Mouse (Mus musculus) forebrain, embryonic 15.5 days (tissue): ENCODE results near the gene Pde9a. TPM values are rescaled to one million over a fixed set of nuclear protein-coding genes. Genes with fewer than 3 reads are reported as not detected.

Source experiments
- ATAC-seq: fragments of 200-750 bp; cut with Nextera tagmentation; replicated peaks from 2 replicates; pipeline ENCODE4 v1.8.0; 2017; ENCODE audit warnings: mild to moderate bottlenecking, moderate TSS enrichment, moderate library complexity
- H3K27ac ChIP-seq: fragments of 300-500 bp; sonication (generic); replicated peaks from 2 replicates; pipeline ENCODE4 v1.5.1; 2015; ENCODE audit warnings: mild to moderate bottlenecking, inconsistent platforms
- H3K27me3 ChIP-seq: fragments of 300-500 bp; sonication (generic); 2 replicates; pipeline ENCODE4 v1.6.1; 2015; ENCODE audit warnings: inconsistent platforms
- H3K36me3 ChIP-seq: fragments of 300-500 bp; sonication (generic); 2 replicates; pipeline ENCODE4 v1.6.1; 2015; ENCODE audit warnings: mild to moderate bottlenecking, inconsistent platforms
- H3K4me1 ChIP-seq: fragments of 300-500 bp; sonication (generic); 2 replicates; pipeline ENCODE4 v1.6.1; 2015; ENCODE audit warnings: inconsistent platforms
- H3K4me2 ChIP-seq: fragments of 300-500 bp; sonication (generic); replicated peaks from 2 replicates; pipeline ENCODE4 v1.6.1; 2015; ENCODE audit warnings: mild to moderate bottlenecking, inconsistent platforms
- H3K4me3 ChIP-seq: fragments of 300-500 bp; sonication (generic); 2 replicates; pipeline ENCODE4 v1.5.1; 2015; ENCODE audit warnings: mild to moderate bottlenecking, inconsistent platforms
- H3K9ac ChIP-seq: fragments of 300-500 bp; sonication (generic); replicated peaks from 2 replicates; pipeline ENCODE4 v1.6.1; 2015; ENCODE audit warnings: mild to moderate bottlenecking, inconsistent platforms
- H3K9me3 ChIP-seq: fragments of 300-500 bp; sonication (generic); 2 replicates; pipeline ENCODE4 v1.6.1; 2016; ENCODE audit warnings: inconsistent platforms
- WGBS: fragments of 180-500 bp; shearing (Covaris S2); methylation state at CpG from one replicate; pipeline ENCODE4 v1.1.7; 2015; ENCODE audit warnings: mixed read lengths; 5-methylcytosine and 5-hydroxymethylcytosine counted together
- polyA plus RNA-seq: library from polyadenylated mRNA; unstranded; fragments of >200 nt; fragmentation: Nextera tagmentation; extraction: Ambion mirVana; gene quantifications from 2 replicates; pipeline ENCODE4 v1.2.1, GENCODE M21; 2015

The Pde9a gene
- polyA plus RNA-seq, 1 experiment from 2014 or later, result 59.6 TPM

DNA sequence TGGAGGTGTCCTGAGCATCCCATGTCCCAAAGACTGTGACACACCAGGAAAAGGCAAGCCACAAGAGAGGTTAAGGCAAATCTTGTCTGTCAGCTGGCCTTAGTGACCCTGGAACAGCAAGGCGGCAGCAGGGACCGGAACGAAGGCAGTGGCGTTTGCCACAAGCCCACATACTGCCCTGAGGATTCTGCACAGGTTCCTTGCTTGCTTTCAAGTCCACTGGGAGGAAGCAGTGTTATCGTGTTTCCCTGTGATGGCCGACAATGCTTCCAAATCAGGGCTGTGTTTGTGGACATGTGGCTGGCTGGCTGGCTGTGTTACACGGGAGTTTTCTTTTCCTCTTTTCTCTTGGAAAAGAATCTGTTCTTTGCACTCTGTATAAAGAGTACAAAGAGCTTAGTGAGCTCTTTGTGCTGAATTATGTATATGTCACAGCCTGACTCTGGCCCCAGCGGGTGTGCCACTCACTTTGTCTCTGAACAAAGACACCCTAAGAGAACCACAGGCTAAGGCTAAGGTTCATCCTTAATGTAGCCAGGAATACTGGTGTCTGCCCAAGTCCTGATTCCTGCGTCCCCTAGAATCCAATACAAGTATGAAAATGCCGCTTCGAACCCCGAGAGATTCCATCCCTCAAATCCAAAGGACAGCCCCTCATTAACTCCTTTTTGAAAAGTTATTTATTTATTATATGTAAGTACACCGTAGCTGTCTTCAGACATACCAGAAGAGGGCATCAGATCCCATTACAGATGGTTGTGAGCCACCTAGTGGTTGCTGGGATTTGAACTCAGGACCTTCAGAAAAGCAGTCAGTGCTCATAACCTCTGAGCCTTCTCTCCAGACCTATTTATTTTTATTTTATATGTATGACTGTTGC lies 50.2 kb downstream of the Pde9a start:
- Histone ChIP-seq H3K4me3 (no peak overlapping the region), H3K9me3 (no peaks in the 10 kb centered on the region), H3K27me3 (no peaks in the 10 kb centered on the region), H3K27ac (peak overlapping the region; percentile 49), H3K9ac (no peak overlapping the region), H3K4me1 (peaks cover 38% of the 10 kb centered on the region), H3K4me2 (no peak overlapping the region), H3K36me3 (no peaks in the 10 kb centered on the region; the same call in 1 of the 2 replicates)
- 35% methylated on average over 13 of the region's 13 CpGs for WGBS
- ATAC-seq, result 0 out of 2 replicates have a peak, but pooled peaks have one; percentile 3

DNA sequence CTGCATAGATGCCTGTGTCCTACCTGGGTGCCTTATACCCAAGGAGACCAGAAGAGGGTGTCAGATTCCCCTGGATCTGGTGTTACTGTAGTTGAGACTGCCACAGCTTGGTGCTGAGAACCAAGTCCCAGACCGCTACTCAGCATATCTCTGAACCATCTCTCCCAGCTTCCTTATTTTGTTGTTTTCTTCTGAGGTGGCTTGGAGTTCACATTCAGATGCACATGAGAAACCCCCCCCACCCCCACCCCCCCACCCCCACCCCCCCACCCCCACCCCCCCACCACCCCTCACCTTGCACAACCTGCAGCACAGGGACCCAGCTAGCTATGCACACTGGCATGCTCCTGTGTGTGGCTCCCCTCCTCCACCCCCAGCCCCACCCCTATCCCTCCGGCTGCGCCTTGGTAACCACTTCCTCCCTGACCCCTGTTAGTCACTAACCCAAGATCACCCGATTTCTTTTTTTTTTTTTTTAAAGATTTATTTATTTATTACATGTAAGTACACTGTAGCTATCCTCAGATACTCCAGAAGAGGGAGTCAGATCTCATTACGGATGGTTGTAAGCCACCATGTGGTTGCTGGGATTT lies 50.9 kb downstream of the Pde9a start:
- no peak overlapping the region for H3K27ac ChIP-seq
- peaks cover 38% of the 10 kb centered on the region for H3K4me1 ChIP-seq
- H3K27me3 ChIP-seq, result no peaks in the 10 kb centered on the region
- H3K9ac ChIP-seq, result no peak overlapping the region
- no peak for ATAC-seq
- H3K4me3 ChIP-seq, result no peak overlapping the region
- no peak overlapping the region for H3K4me2 ChIP-seq
- 90% methylated on average over 5 of the region's 5 CpGs for WGBS
- H3K36me3 ChIP-seq, result no peaks in the 10 kb centered on the region
- H3K9me3 ChIP-seq, result no peaks in the 10 kb centered on the region

DNA sequence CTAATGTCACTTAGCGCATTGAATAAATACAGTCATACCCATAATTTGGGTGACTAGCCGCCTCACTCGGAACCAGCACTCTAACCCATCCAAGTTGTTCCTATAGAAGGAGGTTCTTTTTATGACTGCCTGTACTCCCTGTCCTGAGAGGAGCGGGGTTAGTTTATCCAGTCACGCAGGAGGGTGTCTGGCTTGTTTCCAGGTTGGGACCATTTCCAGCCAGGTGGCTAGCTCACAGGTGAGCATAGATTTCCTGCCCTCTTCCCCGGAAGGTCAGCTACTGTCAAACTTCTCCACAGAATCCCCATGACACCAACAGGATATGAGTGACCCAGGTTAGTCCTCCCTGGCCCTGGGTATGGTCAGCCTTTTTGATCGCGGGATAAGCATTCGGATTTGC lies 51.5 kb downstream of the Pde9a start:
- peaks cover 38% of the 10 kb centered on the region for H3K4me1 ChIP-seq
- no peaks in the 10 kb centered on the region for H3K27me3 ChIP-seq
- H3K9me3 ChIP-seq, result no peaks in the 10 kb centered on the region
- no peak for ATAC-seq
- no peak overlapping the region for H3K4me3 ChIP-seq
- no peak overlapping the region for H3K4me2 ChIP-seq
- WGBS, result 96% methylated on average over 9 of the region's 9 CpGs
- H3K27ac ChIP-seq, result peak overlapping the region; percentile 20; the same call in 1 of the 2 replicates
- no peak overlapping the region for H3K9ac ChIP-seq
- no peaks in the 10 kb centered on the region for H3K36me3 ChIP-seq

DNA sequence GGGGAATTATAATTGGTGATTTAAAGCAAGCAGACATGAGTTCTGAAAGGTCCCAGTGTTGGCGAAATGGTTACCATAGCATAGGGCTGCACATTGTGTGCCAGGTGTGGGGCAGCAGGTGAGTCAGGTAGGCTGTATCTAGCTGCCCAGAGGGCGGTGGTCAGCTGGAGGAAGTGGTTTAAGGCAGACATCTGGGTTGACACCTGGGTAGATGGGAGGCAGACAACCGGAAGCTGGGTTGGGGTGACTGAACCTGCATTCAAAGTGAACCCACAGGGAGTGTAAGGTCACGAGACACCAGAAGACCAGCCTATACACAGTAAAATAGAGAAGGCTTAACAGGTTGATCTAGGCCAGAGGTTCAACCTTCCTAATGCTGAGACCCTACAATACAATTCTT lies 54.0 kb downstream of the Pde9a start:
- Histone ChIP-seq H3K9me3 (no peaks in the 10 kb centered on the region), H3K36me3 (peaks cover 6% of the 10 kb centered on the region; the same call in 1 of the 2 replicates), H3K27ac (no peak overlapping the region), H3K9ac (no peak overlapping the region), H3K27me3 (no peaks in the 10 kb centered on the region), H3K4me2 (no peak overlapping the region), H3K4me3 (no peak overlapping the region), H3K4me1 (peaks cover 16% of the 10 kb centered on the region)
- 84% methylated on average over 4 of the region's 4 CpGs for WGBS
- no peak for ATAC-seq

DNA sequence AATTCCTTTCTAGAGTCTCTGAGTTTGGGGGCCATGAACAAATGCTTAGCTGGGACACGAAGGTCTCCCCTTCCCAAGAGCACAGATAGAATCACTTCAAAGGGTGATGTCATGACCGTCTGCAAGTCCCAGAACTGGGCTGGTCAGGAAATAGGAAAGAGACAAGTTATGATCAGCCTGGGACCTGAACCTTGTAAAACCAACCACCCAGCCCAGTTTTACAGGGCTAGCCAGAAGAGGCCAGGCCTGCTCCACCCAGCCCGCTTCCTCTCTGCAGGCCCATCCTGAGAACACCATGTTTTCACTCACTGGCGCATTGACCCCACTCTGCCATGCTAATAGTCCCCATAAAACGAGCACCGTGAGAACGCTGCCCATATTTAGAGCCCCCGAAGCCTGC lies 56.5 kb downstream of the Pde9a start:
- 93% methylated on average over 8 of the region's 8 CpGs for WGBS
- Histone ChIP-seq H3K36me3 (peaks cover 23% of the 10 kb centered on the region), H3K27me3 (no peaks in the 10 kb centered on the region), H3K27ac (no peak overlapping the region), H3K4me2 (no peak overlapping the region), H3K4me3 (no peak overlapping the region), H3K9ac (no peak overlapping the region), H3K9me3 (no peaks in the 10 kb centered on the region), H3K4me1 (peaks cover 4% of the 10 kb centered on the region; the same call in 1 of the 2 replicates)
- no peak for ATAC-seq

DNA sequence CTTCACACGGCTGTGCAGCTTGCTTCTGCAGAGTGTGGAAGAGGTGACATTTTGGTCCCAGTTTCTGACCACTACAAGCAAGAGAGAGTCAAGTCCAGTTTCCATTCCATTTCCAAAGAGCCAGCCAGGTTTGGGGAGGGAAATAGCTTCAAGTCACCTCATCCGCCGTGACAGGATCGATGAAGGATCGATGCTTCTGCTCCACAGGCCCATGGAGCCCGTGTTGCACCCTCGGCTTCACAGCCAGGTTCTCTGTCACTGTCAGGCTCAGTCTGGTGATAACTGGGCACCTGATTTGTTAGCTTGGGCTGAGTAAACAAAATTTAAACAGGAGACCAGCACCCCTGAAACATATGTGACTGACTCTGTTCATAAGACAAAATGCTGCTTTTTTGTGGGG lies 58.2 kb downstream of the Pde9a start:
- Histone ChIP-seq H3K9me3 (no peaks in the 10 kb centered on the region), H3K36me3 (peaks cover 25% of the 10 kb centered on the region), H3K27me3 (no peaks in the 10 kb centered on the region), H3K4me2 (no peak overlapping the region), H3K9ac (no peak overlapping the region), H3K4me1 (no peaks in the 10 kb centered on the region), H3K27ac (no peak overlapping the region), H3K4me3 (no peak overlapping the region)
- WGBS, result 79% methylated on average over 7 of the region's 7 CpGs
- no peak for ATAC-seq

DNA sequence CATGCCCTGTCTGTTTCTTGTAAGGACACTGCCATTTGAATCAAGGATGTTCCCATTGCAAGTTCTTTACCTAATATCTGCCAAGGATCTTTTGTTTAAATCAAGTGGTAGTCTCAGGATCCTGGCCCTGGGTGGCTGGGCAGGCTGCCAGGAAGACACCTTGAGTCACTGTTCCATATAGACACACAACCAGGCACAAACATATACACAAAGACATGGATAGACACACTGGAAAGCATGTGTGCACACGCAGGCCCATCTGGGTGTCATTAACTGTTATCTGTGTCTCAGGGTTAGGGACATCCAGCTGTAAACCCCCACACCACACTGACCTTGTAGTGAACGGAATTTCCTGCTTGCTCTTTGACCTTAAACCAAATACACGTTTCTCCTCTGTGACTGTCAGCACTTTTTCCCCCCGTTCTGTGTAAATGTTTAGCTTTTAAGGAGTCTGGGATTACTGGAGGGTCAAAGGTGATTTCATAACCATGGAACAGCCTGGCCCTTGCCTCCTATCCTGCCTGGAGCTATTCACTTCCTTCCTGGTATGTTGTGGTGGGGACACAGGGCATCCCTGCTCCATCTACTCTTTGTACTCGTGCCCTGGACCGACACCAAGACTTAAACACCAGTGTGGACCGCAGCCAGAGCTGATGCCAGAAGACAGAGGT lies 59.2 kb downstream of the Pde9a start:
- H3K9ac ChIP-seq, result no peak overlapping the region
- no peak overlapping the region for H3K4me2 ChIP-seq
- H3K9me3 ChIP-seq, result no peaks in the 10 kb centered on the region
- 69% methylated on average over 7 of the region's 7 CpGs for WGBS
- no peak overlapping the region for H3K4me3 ChIP-seq
- H3K27ac ChIP-seq, result no peak overlapping the region
- no peak for ATAC-seq
- H3K4me1 ChIP-seq, result peaks cover 4% of the 10 kb centered on the region
- no peaks in the 10 kb centered on the region for H3K27me3 ChIP-seq
- H3K36me3 ChIP-seq, result peaks cover 25% of the 10 kb centered on the region

DNA sequence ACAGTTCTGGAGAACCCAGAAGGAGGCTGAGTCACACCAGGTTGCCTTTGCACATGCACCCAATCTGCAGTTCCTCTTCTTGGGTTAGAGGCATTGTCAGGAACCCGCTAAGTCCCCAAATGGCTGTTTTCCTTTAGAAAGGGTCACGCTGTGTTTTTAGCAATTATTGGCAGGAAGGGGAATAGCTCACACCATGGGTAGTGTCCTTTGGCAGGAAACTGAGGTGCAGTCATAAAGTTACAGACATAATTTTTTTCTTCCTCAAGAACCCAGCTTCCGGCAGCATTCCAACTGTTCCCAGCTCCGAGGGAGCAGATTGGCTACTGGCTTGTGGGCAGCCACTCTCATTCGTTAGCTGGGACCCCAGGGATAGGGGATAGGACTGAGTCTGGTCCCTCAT lies 61.8 kb downstream of the Pde9a start:
- peaks cover 25% of the 10 kb centered on the region for H3K36me3 ChIP-seq
- H3K27me3 ChIP-seq, result no peaks in the 10 kb centered on the region
- H3K9me3 ChIP-seq, result no peaks in the 10 kb centered on the region
- no peak for ATAC-seq
- no peak overlapping the region for H3K4me2 ChIP-seq
- H3K4me3 ChIP-seq, result no peak overlapping the region
- H3K9ac ChIP-seq, result no peak overlapping the region
- peaks cover 19% of the 10 kb centered on the region for H3K4me1 ChIP-seq
- WGBS, result 87% methylated on average over 5 of the region's 5 CpGs
- no peak overlapping the region for H3K27ac ChIP-seq

DNA sequence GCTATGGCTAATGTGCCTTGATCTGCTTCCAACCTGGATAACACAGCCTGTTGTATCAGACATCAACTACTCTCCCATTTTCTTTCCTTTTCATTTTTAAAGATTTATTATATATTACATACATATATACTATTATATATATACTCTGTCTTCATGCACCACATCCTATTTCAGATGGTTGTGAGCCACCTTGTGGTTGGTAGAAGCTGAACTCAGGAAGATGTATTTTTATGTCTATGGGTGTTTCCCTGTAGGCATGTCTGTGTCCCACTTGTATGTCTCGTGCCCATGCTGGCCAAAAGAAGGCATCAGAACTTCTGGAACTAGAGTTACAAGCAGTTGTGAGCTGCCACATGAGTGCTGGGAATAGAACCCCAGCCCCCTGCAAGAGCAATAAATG lies 62.5 kb downstream of the Pde9a start:
- no peak for ATAC-seq
- peaks cover 19% of the 10 kb centered on the region for H3K4me1 ChIP-seq
- WGBS, result 84% methylated on average over 1 of the region's 1 CpGs
- H3K27ac ChIP-seq, result no peak overlapping the region
- H3K9ac ChIP-seq, result no peak overlapping the region
- peaks cover 23% of the 10 kb centered on the region for H3K36me3 ChIP-seq
- no peak overlapping the region for H3K4me2 ChIP-seq
- no peaks in the 10 kb centered on the region for H3K9me3 ChIP-seq
- no peaks in the 10 kb centered on the region for H3K27me3 ChIP-seq
- no peak overlapping the region for H3K4me3 ChIP-seq

DNA sequence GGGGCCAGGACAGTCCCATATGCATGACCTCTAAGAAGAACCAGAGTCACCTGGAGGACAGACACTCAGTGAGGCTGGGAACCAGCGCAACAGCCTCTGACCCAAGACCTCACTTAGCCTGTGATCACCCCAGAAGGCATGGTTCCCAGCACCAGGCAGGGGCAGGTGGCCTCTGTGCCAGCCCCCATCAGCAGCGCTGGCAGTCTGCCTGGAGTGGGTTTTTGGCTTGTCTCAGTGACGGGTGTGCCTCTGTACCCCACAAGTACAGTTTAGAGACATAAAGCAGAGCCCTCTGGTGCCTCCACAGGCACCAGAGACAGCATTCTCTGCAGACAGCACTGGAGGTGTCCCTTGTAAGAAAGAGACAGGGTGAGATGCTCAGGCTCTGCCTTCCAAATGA lies 64.2 kb downstream of the Pde9a start:
- 47% methylated on average over 3 of the region's 3 CpGs for WGBS
- no peak overlapping the region for H3K4me2 ChIP-seq
- H3K9ac ChIP-seq, result no peak overlapping the region
- H3K9me3 ChIP-seq, result no peaks in the 10 kb centered on the region
- peaks cover 19% of the 10 kb centered on the region for H3K36me3 ChIP-seq
- no peak overlapping the region for H3K4me3 ChIP-seq
- peaks cover 19% of the 10 kb centered on the region for H3K4me1 ChIP-seq
- H3K27ac ChIP-seq, result peak overlapping the region; percentile 75
- no peaks in the 10 kb centered on the region for H3K27me3 ChIP-seq
- peak; percentile 33; the same call in 1 of the 2 replicates for ATAC-seq

DNA sequence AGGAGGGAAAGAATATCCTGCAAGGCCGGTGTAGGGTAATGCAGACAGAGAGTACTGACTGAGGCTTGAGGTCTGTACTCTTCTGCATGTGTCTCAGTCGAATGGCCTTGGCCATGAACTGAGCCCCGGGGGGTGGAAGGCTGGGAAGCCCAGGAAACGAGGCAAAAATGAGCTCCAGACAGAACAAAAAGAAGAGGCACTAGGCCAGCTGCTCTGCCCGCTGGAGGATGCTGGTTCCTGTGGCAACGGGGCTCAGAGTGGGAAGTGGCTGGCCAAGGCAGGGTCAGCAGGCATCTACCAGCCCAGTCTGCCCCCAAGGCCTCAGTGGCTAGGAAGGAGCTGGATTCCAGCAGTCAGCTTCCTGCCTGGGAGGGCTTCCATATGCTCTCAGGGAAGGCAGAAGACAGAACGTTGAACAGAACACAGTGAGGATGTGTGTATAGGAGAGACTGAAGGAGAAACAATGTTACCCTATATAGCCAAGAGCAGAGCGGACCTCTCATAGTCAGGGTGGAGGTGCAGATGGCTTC lies 65.2 kb downstream of the Pde9a start:
- ATAC-seq, result no peak; the same call in 1 of the 2 replicates
- H3K9ac ChIP-seq, result no peak overlapping the region; the same call in 1 of the 2 replicates
- H3K27me3 ChIP-seq, result no peaks in the 10 kb centered on the region
- peaks cover 18% of the 10 kb centered on the region; the same call in 1 of the 2 replicates for H3K36me3 ChIP-seq
- peak overlapping the region; percentile 75 for H3K27ac ChIP-seq
- no peak overlapping the region for H3K4me2 ChIP-seq
- 36% methylated on average over 8 of the region's 8 CpGs for WGBS
- H3K4me3 ChIP-seq, result no peak overlapping the region
- H3K4me1 ChIP-seq, result peaks cover 19% of the 10 kb centered on the region
- H3K9me3 ChIP-seq, result no peaks in the 10 kb centered on the region

DNA sequence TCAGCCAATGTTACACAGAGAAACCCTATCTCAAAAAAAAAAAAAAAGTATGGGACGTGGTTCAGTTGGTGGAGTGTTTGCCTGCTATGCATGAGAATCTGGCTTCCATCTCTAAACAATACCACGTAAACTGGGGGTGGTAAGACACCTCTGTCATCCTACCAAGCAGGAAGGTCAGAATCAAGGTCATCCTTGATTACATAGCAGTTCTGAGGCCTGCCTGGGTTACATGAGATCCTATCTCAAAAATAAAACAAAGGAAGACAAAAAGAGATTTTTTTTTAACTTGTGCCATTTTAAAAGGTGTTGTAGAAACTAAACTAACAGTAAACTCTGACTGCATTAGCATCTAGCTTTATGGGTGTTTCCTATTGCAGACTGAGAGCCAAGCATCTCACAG lies 66.8 kb downstream of the Pde9a start:
- ATAC-seq, result no peak
- no peak overlapping the region for H3K9ac ChIP-seq
- no peak overlapping the region for H3K27ac ChIP-seq
- peaks cover 18% of the 10 kb centered on the region; the same call in 1 of the 2 replicates for H3K36me3 ChIP-seq
- WGBS, result 85% methylated on average over 2 of the region's 2 CpGs
- H3K9me3 ChIP-seq, result no peaks in the 10 kb centered on the region
- no peak overlapping the region for H3K4me2 ChIP-seq
- no peak overlapping the region for H3K4me3 ChIP-seq
- no peaks in the 10 kb centered on the region for H3K27me3 ChIP-seq
- H3K4me1 ChIP-seq, result peaks cover 29% of the 10 kb centered on the region
